Mouse (Mus musculus) CH12.LX (cell line): ENCODE measurements around the gene Bmi1. TPM values are rescaled to one million over a fixed set of nuclear protein-coding genes. Genes with fewer than 3 reads are reported as not detected.

Experiments
- DNase-seq: peaks from one replicate; pipeline ENCODE4 v3.0.0-alpha.2; 2013; ENCODE audit errors: extremely low read depth
- H3K27ac ChIP-seq: 2 replicates; pipeline ENCODE4 v1.5.1; 2012; ENCODE audit warnings: low read depth, mild to moderate bottlenecking, control low read depth, moderate library complexity; ENCODE audit not compliant: insufficient read depth
- H3K27me3 ChIP-seq: replicated peaks from 2 replicates; pipeline ENCODE3; 2012; ENCODE audit warnings: inconsistent platforms
- H3K36me3 ChIP-seq, 2 experiments: replicated peaks in 1 of 2; 2 replicates each; pipeline versions ENCODE3 to v1.6.1; 2012; ENCODE audit warnings: inconsistent platforms in 1 of 2, low read length in 1 of 2, mild to moderate bottlenecking in 1 of 2, mixed read lengths in 1 of 2, moderate library complexity in 1 of 2; ENCODE audit not compliant: control insufficient read depth in 1 of 2, insufficient read depth in 1 of 2
- H3K4me1 ChIP-seq, 2 experiments: 2 replicates each; pipeline ENCODE4 v1.6.1; 2012; ENCODE audit warnings: inconsistent platforms in 1 of 2, moderate library complexity in 1 of 2; ENCODE audit not compliant: insufficient read depth in 2 of 2, control insufficient read depth in 1 of 2
- H3K4me2 ChIP-seq: 2 replicates; pipeline ENCODE4 v1.6.1; 2012; ENCODE audit warnings: low read depth, mild to moderate bottlenecking, control low read depth; ENCODE audit not compliant: poor library complexity, insufficient read depth, severe bottlenecking
- H3K4me3 ChIP-seq, 3 experiments: fragments of 150-350 bp in 1 of 3; sonication (generic) in 1 of 3; replicated peaks in 1 of 3; 2 replicates each; pipeline versions ENCODE3 to v1.5.1; 2011 to 2012; ENCODE audit warnings: low read depth in 2 of 3, low read length in 2 of 3, mild to moderate bottlenecking in 2 of 3, moderate library complexity in 2 of 3, control low read depth in 1 of 3, improper control_type of control experiment in 1 of 3, inconsistent platforms in 1 of 3, mixed read lengths in 1 of 3; ENCODE audit not compliant: poor library complexity in 1 of 3
- H3K79me2 ChIP-seq: replicated peaks from 2 replicates; pipeline ENCODE4 v1.6.1; 2012; ENCODE audit warnings: mild to moderate bottlenecking, moderate library complexity; ENCODE audit not compliant: control insufficient read depth, poor library complexity, insufficient read depth, severe bottlenecking; ENCODE audit errors: extremely low read depth
- H3K9ac ChIP-seq: 2 replicates; pipeline ENCODE4 v1.6.1; 2012; ENCODE audit warnings: low read depth, mild to moderate bottlenecking, control low read depth, moderate library complexity; ENCODE audit not compliant: insufficient read depth
- H3K9me3 ChIP-seq: replicated peaks from 2 replicates; pipeline ENCODE3; 2012; ENCODE audit warnings: low read length, inconsistent platforms, mixed read lengths
- CHD1 ChIP-seq: IDR thresholded peaks from 2 replicates; pipeline ENCODE4 v1.6.1; 2012; ENCODE audit warnings: low read depth, low read length, improper control_type of control experiment, inconsistent platforms
- CTCF ChIP-seq, 2 experiments: IDR thresholded peaks in 1 of 2; conservative IDR thresholded peaks in 1 of 2; 2 replicates each; pipeline ENCODE4 v1.5.1; 2011 to 2012; ENCODE audit warnings: low read depth in 2 of 2, low read length in 2 of 2, improper control_type of control experiment in 1 of 2, inconsistent platforms in 1 of 2, mild to moderate bottlenecking in 1 of 2, moderate library complexity in 1 of 2
- E2F4 ChIP-seq: IDR thresholded peaks from 2 replicates; pipeline ENCODE4 v1.6.1; 2011; ENCODE audit warnings: low read depth, low read length, improper control_type of control experiment; ENCODE audit not compliant: insufficient replicate concordance
- ETS1 ChIP-seq: conservative IDR thresholded peaks from 2 replicates; pipeline ENCODE4 v1.6.1; 2012; ENCODE audit warnings: low read depth, mild to moderate bottlenecking, inconsistent platforms, low read length, improper control_type of control experiment, moderate library complexity
- GABPA ChIP-seq: IDR thresholded peaks from 2 replicates; pipeline ENCODE4 v1.6.1; 2012; ENCODE audit warnings: low read depth, low read length, improper control_type of control experiment, inconsistent platforms; ENCODE audit not compliant: insufficient replicate concordance
- IRF4 ChIP-seq: IDR thresholded peaks from 2 replicates; pipeline ENCODE4 v1.6.1; 2014; ENCODE audit warnings: low read depth, mild to moderate bottlenecking, inconsistent platforms, low read length, improper control_type of control experiment
- JUN ChIP-seq: IDR thresholded peaks from 2 replicates; pipeline ENCODE4 v1.6.1; 2011; ENCODE audit warnings: low read depth, mild to moderate bottlenecking, low read length, improper control_type of control experiment, moderate library complexity; ENCODE audit not compliant: insufficient read depth
- JUND ChIP-seq: conservative IDR thresholded peaks from 2 replicates; pipeline ENCODE4 v1.6.1; 2011; ENCODE audit warnings: low read depth, low read length, improper control_type of control experiment
- MAFK ChIP-seq: IDR thresholded peaks from 2 replicates; pipeline ENCODE4 v1.6.1; 2011; ENCODE audit warnings: low read length, improper control_type of control experiment; ENCODE audit not compliant: insufficient replicate concordance
- MAX ChIP-seq: IDR thresholded peaks from 2 replicates; pipeline ENCODE4 v1.6.1; 2011; ENCODE audit warnings: low read length, improper control_type of control experiment
- MAZ ChIP-seq: IDR thresholded peaks from 2 replicates; pipeline ENCODE4 v1.6.1; 2012; ENCODE audit warnings: low read depth, mild to moderate bottlenecking, inconsistent platforms, low read length, improper control_type of control experiment, moderate library complexity
- MEF2A ChIP-seq: IDR thresholded peaks from 2 replicates; pipeline ENCODE4 v1.6.1; 2014; ENCODE audit warnings: low read depth, mild to moderate bottlenecking, inconsistent platforms, low read length, improper control_type of control experiment, borderline replicate concordance
- NELFE ChIP-seq: IDR thresholded peaks from 2 replicates; pipeline ENCODE4 v1.6.1; 2011; ENCODE audit warnings: low read depth, low read length, improper control_type of control experiment
- PAX5 ChIP-seq: IDR thresholded peaks from 2 replicates; pipeline ENCODE4 v1.6.1; 2012; ENCODE audit warnings: low read length, inconsistent platforms, mixed read lengths
- POLR2A ChIP-seq: IDR thresholded peaks from 2 replicates; pipeline ENCODE4 v1.6.1; 2011; ENCODE audit warnings: low read depth, mild to moderate bottlenecking, improper control_type of control experiment, low read length
- RAD21 ChIP-seq: IDR thresholded peaks from 2 replicates; pipeline ENCODE4 v1.6.1; 2011; ENCODE audit warnings: low read depth, mild to moderate bottlenecking, low read length, improper control_type of control experiment, moderate library complexity
- SIN3A ChIP-seq: IDR thresholded peaks from 2 replicates; pipeline ENCODE4 v1.6.1; 2012; ENCODE audit warnings: low read length, improper control_type of control experiment, inconsistent platforms
- USF2 ChIP-seq: conservative IDR thresholded peaks from 2 replicates; pipeline ENCODE4 v1.6.1; 2011; ENCODE audit warnings: low read depth, low read length, improper control_type of control experiment
- ZC3H11A ChIP-seq: IDR thresholded peaks from 2 replicates; pipeline ENCODE4 v1.6.1; 2012; ENCODE audit warnings: low read depth, mild to moderate bottlenecking, inconsistent platforms, low read length, improper control_type of control experiment
- ZKSCAN1 ChIP-seq: IDR thresholded peaks from 2 replicates; pipeline ENCODE4 v1.6.1; 2012; ENCODE audit warnings: low read depth, inconsistent platforms, low read length, improper control_type of control experiment, borderline replicate concordance
- ZMIZ1 ChIP-seq: IDR thresholded peaks from 2 replicates; pipeline ENCODE4 v1.6.1; 2012; ENCODE audit warnings: low read depth, mild to moderate bottlenecking, inconsistent platforms, low read length, improper control_type of control experiment
- ZNF384 ChIP-seq: IDR thresholded peaks from 2 replicates; pipeline ENCODE4 v1.6.1; 2012; ENCODE audit warnings: low read depth, low read length, improper control_type of control experiment, inconsistent platforms
- dilution Hi-C: fragments of 300-500 bp; cut with MboI; formaldehyde crosslinking; loops from 2 replicates; pipeline ENCODE4 v1.14.3; 2020; ENCODE audit warnings: low sequenced_read_pairs; ENCODE audit not compliant: extremely low pct_unique_long_range_greater_than_20kb, extremely low pct_ligation_motif_present
- in situ Hi-C: fragments of 300-500 bp; cut with MboI; formaldehyde crosslinking; loops from 3 replicates; pipeline ENCODE4 v1.14.3; 2019; ENCODE audit warnings: low sequenced_read_pairs, low pct_ligation_motif_present, low pct_unique_long_range_greater_than_20kb, mixed read lengths
- polyA plus RNA-seq: library from polyadenylated mRNA; unstranded; fragments of >175 nt; gene quantifications from 2 replicates; pipeline ENCODE4 v1.2.1, GENCODE M21; 2012; ENCODE audit warnings: low read depth; ENCODE audit not compliant: insufficient read length
- total RNA-seq, 2 experiments: library from RNA; depleted of rRNA; stranded (reverse); fragments of 300-350 nt in 1 of 2; fragments of >200 nt in 1 of 2; gene quantifications; 2 replicates each; pipeline ENCODE4 v1.2.3; 2012 to 2014

The Bmi1 gene
- total and polyA plus RNA-seq, 3 experiments = 38.6 to 87.0 (median 51.0) TPM

DNA sequence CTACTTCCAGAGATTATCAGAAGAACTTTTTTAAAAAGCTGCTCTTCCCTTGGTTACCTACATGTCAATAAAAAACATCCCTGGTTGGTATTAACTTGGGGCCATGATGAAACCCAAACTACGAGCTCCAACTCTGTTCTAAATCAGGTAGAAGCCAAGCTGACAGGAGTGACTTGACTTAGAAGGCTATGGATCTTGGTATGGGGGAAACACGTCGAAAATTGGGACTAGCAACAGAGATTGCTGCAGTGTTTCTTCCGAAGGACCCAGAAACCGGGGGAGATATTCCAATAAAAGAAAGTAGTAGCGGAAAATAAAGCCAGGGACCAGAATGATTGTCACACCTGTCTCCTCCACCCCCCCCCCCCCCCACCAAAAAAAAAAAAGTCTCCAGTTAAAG, 11.5 kb downstream of the Bmi1 start:
- Histone ChIP-seq H3K9me3 (peaks cover 13% of the 10 kb centered on the region), H3K9ac (no peak overlapping the region), H3K36me3 (peaks cover 6 to 7% of the 10 kb centered on the region in 2 experiments), H3K27ac (no peak overlapping the region), H3K4me2 (no peak overlapping the region), H3K79me2 (no peaks in the 10 kb centered on the region), H3K27me3 (peaks cover 25% of the 10 kb centered on the region), H3K4me3 (no peak overlapping the region), H3K4me1 (peaks cover 4 to 14% of the 10 kb centered on the region in 2 experiments; a peak in 3 of 4 replicates)
- DNase-seq = no peak
- dilution Hi-C loops (no loop called here), in situ Hi-C loops (loop anchor here (25.0 kb wide), 2 partner anchors 301 to 651 kb away; partner anchors contain the start of genes A930004D18Rik, Dnajc1 and Skida1)
- no peak for TF ChIP-seq MAFK
- no peak for TF ChIP-seq SIN3A
- TF ChIP-seq USF2 = no peak
- no peak for TF ChIP-seq ETS1
- no peak for TF ChIP-seq POLR2A
- TF ChIP-seq ZC3H11A = no peak
- TF ChIP-seq CHD1 = no peak
- no peak for TF ChIP-seq NELFE

DNA sequence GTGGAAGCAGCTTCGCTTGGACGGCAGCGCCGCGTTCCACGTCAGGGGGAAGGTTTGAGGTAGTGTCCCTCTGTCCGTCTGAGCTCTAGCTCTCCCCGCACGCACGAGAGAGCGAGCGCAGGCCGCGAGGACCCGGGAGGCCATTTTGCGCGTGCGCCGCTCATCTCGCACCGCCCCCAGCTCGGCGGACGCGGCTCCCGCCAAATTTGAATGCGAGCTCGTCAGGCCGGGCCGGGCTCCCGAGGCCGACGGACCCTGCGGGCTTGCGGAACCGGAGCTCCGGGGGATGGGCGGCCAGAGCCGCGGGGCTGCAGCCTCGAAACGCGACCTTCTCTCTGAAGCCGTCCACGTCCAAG, 11.9 kb downstream of the Bmi1 start:
- H3K27ac ChIP-seq = no peak overlapping the region
- H3K79me2 ChIP-seq = no peaks in the 10 kb centered on the region
- H3K4me3 ChIP-seq = no peak overlapping the region
- H3K27me3 ChIP-seq = peaks cover 25% of the 10 kb centered on the region
- DNase-seq = no peak
- no peak for TF ChIP-seq MEF2A
- TF ChIP-seq USF2 = no peak
- no peak for TF ChIP-seq JUND
- no peak for TF ChIP-seq MAFK
- TF ChIP-seq CHD1 = no peak
- no peak for TF ChIP-seq ZKSCAN1
- TF ChIP-seq RAD21 = no peak
- TF ChIP-seq PAX5 = no peak
- TF ChIP-seq ZMIZ1 = no peak
- no peak for TF ChIP-seq IRF4
- TF ChIP-seq MAZ = no peak
- TF ChIP-seq GABPA = no peak
- no peak for TF ChIP-seq E2F4
- no peak for TF ChIP-seq MAX
- TF ChIP-seq JUN = no peak
- no peak for TF ChIP-seq CTCF (conservative IDR thresholded peaks at IDR 0.05 in 1 of 2, IDR thresholded peaks at IDR 0.05 in 1 of 2; ENCODE audit: low read depth in 2 of 2, low read length in 2 of 2)
- no peak for TF ChIP-seq ZNF384
- no peak for TF ChIP-seq SIN3A
- TF ChIP-seq, all 38 proteins: peak for 0
- Histone ChIP-seq H3K4me1 (peaks cover 4 to 17% of the 10 kb centered on the region in 2 experiments; a peak in 3 of 4 replicates), H3K36me3 (peaks cover 6 to 7% of the 10 kb centered on the region in 2 experiments), H3K4me2 (no peak overlapping the region), H3K9me3 (peaks cover 13% of the 10 kb centered on the region), H3K9ac (no peak overlapping the region)
- dilution Hi-C loops (no loop called here), in situ Hi-C loops (loop anchor here (25.0 kb wide), 2 partner anchors 301 to 651 kb away; partner anchors contain the start of genes A930004D18Rik, Dnajc1 and Skida1)
